Mouse (Mus musculus) ES-E14 (cell line): ENCODE results near the gene Setd1a. TPM values are rescaled to one million over a fixed set of nuclear protein-coding genes. Genes with fewer than 3 reads are reported as not detected.
A peak's percentile ranks its signal among the peaks of the same experiment; 100 is the strongest.

Experiments
- DNase-seq: peaks from one replicate; pipeline ENCODE4 v3.0.0-alpha.2; 2013; ENCODE audit warnings: low read depth, low spot score
- H3K27ac ChIP-seq: 2 replicates; pipeline ENCODE4 v1.5.1; 2012; ENCODE audit warnings: low read depth, mild to moderate bottlenecking, low read length, moderate library complexity, mixed read lengths; ENCODE audit not compliant: poor library complexity, insufficient read depth, severe bottlenecking
- H3K36me3 ChIP-seq: 2 replicates; pipeline ENCODE4 v1.6.1; 2012; ENCODE audit warnings: mild to moderate bottlenecking, low read length, moderate library complexity, mixed read lengths; ENCODE audit not compliant: control insufficient read depth, poor library complexity, insufficient read depth, severe bottlenecking
- H3K4me1 ChIP-seq, 2 experiments: fragments of 150-350 bp in 1 of 2; sonication (generic) in 1 of 2; 2 replicates each; pipeline ENCODE4 v1.6.1; 2012; ENCODE audit warnings: low read length in 2 of 2, mild to moderate bottlenecking in 1 of 2, mixed read lengths in 1 of 2; ENCODE audit not compliant: control insufficient read depth in 2 of 2, insufficient read depth in 2 of 2, poor library complexity in 1 of 2
- H3K4me3 ChIP-seq, 2 experiments: fragments of 150-350 bp in 1 of 2; sonication (generic) in 1 of 2; 2 replicates each; pipeline ENCODE4 v1.5.1; 2012; ENCODE audit warnings: low read length in 2 of 2, low read depth in 1 of 2, mild to moderate bottlenecking in 1 of 2, mixed read lengths in 1 of 2; ENCODE audit not compliant: insufficient read depth in 1 of 2, poor library complexity in 1 of 2, severe bottlenecking in 1 of 2
- H3K9ac ChIP-seq: 2 replicates; pipeline ENCODE4 v1.6.1; 2012; ENCODE audit warnings: low read depth, mild to moderate bottlenecking, low read length, mixed read lengths; ENCODE audit not compliant: poor library complexity, insufficient read depth, severe bottlenecking
- H3K9me3 ChIP-seq: fragments of 150-350 bp; sonication (generic); 2 replicates; pipeline ENCODE4 v1.6.1; 2012; ENCODE audit warnings: low read depth, mild to moderate bottlenecking, low read length; ENCODE audit not compliant: control insufficient read depth, insufficient read depth
- CHD2 ChIP-seq: IDR thresholded peaks from 2 replicates; pipeline ENCODE4 v1.6.1; 2014; ENCODE audit warnings: mild to moderate bottlenecking, low read depth, low read length, inconsistent platforms
- HCFC1 ChIP-seq: IDR thresholded peaks from 2 replicates; pipeline ENCODE4 v1.6.1; 2012; ENCODE audit warnings: low read length, inconsistent platforms, borderline replicate concordance; ENCODE audit not compliant: insufficient read depth
- MAFK ChIP-seq: IDR thresholded peaks from 2 replicates; pipeline ENCODE4 v1.6.1; 2014; ENCODE audit warnings: mild to moderate bottlenecking, low read depth, low read length, inconsistent platforms; ENCODE audit not compliant: insufficient read depth
- ZC3H11A ChIP-seq: IDR thresholded peaks from 2 replicates; pipeline ENCODE4 v1.6.1; 2012; ENCODE audit warnings: low read depth, mild to moderate bottlenecking, inconsistent platforms, low read length, borderline replicate concordance
- ZNF384 ChIP-seq: IDR thresholded peaks from 2 replicates; pipeline ENCODE4 v1.6.1; 2012; ENCODE audit warnings: low read depth, low read length, inconsistent platforms
- in situ Hi-C, 2 experiments: fragments of 600-800 bp; cut with MboI; formaldehyde crosslinking; loops; one replicate each; pipeline ENCODE4 v1.15.1; 2025; ENCODE audit warnings: low sequenced_read_pairs in 2 of 2, inconsistent platforms in 1 of 2; ENCODE audit not compliant: unreplicated experiment in 2 of 2
- total RNA-seq: library from RNA; depleted of rRNA; stranded (reverse); fragments of 300-350 nt; gene quantifications from 2 replicates; pipeline ENCODE4 v1.2.3, GENCODE M21; 2012

Setd1a gene
- total RNA-seq, 1 experiment: 22.6 TPM

DNA sequence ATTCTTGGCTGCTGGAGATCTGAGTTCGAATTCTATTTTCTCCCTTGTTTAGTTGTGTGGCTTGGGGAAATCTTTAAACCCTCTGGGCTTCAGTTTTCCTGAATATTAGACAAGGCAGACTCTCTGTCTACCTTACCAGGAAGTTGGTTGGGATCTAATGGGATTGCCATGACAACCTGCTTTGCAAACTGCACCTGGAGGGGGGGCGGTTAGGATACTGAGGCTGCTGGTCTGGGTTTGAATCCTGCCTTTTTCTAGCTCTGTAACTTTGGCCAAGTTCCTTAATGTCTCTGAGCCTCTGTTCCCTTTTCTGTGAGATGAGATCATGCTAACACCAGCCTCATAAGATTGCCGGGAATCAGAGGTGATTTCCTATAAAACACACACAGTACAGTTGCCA, 46.0 kb downstream of the Setd1a start:
- in situ Hi-C loops: no loop called here
- TF ChIP-seq ZC3H11A (no peak), MAFK (no peak), ZNF384 (no peak), HCFC1 (no peak), CHD2 (no peak)
- H3K36me3 ChIP-seq: no peaks in the 10 kb centered on the region
- H3K9ac ChIP-seq: no peak overlapping the region
- DNase-seq: no peak
- no peaks in the 10 kb centered on the region for H3K9me3 ChIP-seq
- no peak overlapping the region for H3K27ac ChIP-seq
- peaks cover 0 to 2% of the 10 kb centered on the region in 2 experiments; a peak in 1 of 4 replicates for H3K4me1 ChIP-seq
- H3K4me3 ChIP-seq: no peak overlapping the region

DNA sequence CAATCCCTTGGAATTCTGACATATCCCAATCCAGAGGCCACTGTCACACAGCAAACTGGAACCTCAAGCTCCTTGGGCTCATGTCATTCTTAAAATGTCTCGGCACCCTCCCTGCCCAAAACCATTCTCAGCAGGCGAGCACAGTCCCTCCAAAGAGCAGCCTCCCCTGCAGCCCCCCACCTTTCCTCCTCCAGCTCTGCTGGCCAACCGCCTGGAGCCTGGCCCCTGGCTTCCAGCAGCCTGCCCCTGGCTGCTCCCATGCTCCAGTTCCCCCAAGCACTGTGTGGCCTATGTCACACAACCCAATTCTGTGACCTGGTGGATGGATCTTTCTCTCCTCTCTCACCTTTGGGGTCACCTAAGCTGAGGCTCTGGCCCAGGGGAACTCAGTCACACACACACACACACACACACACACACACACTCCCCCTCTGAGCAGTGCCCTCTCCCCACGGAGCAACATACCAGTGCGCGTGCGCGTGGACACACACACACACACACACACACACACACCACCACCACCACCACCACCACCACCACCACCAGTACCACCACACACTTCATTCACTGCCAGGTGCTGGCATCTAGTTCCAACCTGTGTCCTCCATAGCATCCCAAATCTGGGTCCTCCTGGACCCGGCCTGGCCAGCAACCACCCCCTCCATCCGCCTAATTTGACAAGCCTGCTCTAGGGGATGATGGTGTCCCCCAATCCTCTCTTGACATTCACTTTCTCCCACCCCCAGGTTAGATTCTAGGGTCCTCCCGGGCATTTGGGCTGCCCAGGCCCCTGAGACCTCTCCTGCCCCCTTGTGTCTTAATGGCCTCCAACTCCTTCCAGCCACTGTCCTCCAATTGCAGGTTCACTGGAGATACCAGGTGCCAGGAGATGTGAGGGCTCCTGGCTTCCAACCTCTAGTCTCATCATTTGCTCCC, 47.0 kb downstream of the Setd1a start:
- in situ Hi-C loops: no loop called here
- TF ChIP-seq HCFC1 (no peak), ZC3H11A (no peak), ZNF384 (no peak), MAFK (no peak), CHD2 (no peak)
- H3K36me3 ChIP-seq: no peaks in the 10 kb centered on the region
- H3K4me3 ChIP-seq: peak overlapping the region; percentile 79 to 83
- no peaks in the 10 kb centered on the region for H3K9me3 ChIP-seq
- H3K4me1 ChIP-seq: peaks cover 0 to 2% of the 10 kb centered on the region in 2 experiments; a peak in 1 of 4 replicates
- H3K9ac ChIP-seq: no peak overlapping the region; the same call in 1 of the 2 replicates
- H3K27ac ChIP-seq: no peak overlapping the region
- DNase-seq: no peak

DNA sequence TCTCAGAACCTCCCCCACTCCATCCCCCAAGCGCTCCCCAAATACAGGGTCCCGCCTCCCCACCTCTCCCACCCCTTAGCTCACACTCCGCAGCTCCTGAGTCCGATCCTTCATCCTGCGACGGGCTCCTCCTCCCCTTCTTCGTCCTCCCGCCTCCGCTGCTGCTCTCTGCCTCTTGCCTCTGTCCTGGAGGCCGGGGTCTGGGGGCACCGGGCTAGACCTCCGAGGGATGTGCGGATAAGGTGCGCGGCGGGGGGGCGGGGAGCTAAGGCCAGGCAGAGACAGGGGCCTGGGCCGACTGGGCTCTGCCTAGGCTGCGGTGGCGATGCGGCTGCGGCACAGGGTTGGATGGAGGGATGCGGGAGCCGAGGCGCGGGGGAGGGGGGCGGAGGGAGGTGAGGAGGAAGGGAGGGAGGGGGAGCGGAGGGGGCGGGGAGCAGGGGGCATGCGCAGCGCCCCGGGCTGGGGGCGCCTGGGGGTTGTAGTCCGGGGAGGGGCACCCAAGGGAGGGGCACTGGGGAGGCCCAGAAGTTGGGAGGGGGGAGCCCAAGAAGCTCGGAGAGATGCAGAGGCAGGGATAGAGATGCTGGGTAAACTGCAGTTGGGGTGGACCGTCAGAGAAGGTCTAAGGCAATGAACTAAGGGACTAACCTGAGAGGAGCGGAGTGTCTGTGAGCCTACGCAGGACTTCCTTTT, 47.9 kb downstream of the Setd1a start, which contains the start of the genes Stx4a and Stx1b:
Gene Stx4a, plus strand, starts transcription at position 119 of the 696 bp plus-strand sequence.
Gene Stx1b, minus strand, starts transcription at position 374 of the 696 bp plus-strand sequence.
- DNase-seq: no peak
- in situ Hi-C loops: no loop called here

DNA sequence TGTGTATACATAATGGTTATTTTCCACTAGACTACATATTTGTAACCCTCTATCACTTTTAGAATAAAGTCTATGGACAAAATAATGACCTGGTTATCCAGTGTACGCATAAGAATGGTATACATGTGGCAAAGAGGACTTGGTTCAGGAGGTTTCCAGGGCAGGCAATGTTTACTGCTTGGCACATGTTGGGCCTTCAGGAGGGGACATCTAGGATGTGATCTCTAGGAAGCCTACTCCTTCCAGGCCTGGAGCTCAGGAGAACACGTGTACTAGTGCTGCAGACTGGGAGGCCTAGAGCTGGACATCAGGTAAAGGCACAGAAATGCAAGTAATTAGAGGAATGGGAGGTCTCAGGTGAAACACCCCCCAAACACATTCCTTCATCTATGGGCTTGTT, 59.1 kb downstream of the Setd1a start:
- no peak overlapping the region for H3K9ac ChIP-seq
- TF ChIP-seq ZC3H11A: no peak
- no peak for TF ChIP-seq CHD2
- TF ChIP-seq ZNF384: no peak
- no peak for TF ChIP-seq HCFC1
- TF ChIP-seq MAFK: no peak
- no peaks in the 10 kb centered on the region for H3K36me3 ChIP-seq
- H3K27ac ChIP-seq: no peak overlapping the region
- no peaks in the 10 kb centered on the region for H3K4me1 ChIP-seq
- no peaks in the 10 kb centered on the region for H3K9me3 ChIP-seq
- H3K4me3 ChIP-seq: no peak overlapping the region
- in situ Hi-C loops: no loop called here
- DNase-seq: no peak

More for the DNA sequence above, 47.9 kb downstream of the Setd1a start, which contains the start of the genes Stx4a and Stx1b:
- Histone ChIP-seq H3K36me3 (no peaks in the 10 kb centered on the region), H3K9ac (peak within 1 kb of the TSS; percentile 59), H3K27ac (no peak within 1 kb of the TSS), H3K4me3 (peak within 1 kb of the TSS; percentile 79 to 83), H3K4me1 (peaks cover 0 to 2% of the 10 kb centered on the region in 2 experiments; a peak in 1 of 4 replicates), H3K9me3 (no peaks in the 10 kb centered on the region)
- TF ChIP-seq MAFK: no peak
- TF ChIP-seq HCFC1: peak; percentile 71; the same call in 1 of the 2 replicates
- no peak for TF ChIP-seq CHD2
